Mouse (Mus musculus): ENCODE data around the gene Cdc73. TPM values are rescaled to one million over a fixed set of nuclear protein-coding genes. Genes with fewer than 3 reads are reported as not detected.
A peak's percentile ranks its signal among the peaks of the same experiment; 100 is the strongest.
"Not testable (repeated sequence)": the region's sequence is repeated elsewhere in the genome, so short reads cannot be mapped to it uniquely, and the experiment has no call there.

Gene Cdc73
- polyA plus RNA-seq, 1 experiment from 2014 or later, result 28.0 TPM

DNA sequence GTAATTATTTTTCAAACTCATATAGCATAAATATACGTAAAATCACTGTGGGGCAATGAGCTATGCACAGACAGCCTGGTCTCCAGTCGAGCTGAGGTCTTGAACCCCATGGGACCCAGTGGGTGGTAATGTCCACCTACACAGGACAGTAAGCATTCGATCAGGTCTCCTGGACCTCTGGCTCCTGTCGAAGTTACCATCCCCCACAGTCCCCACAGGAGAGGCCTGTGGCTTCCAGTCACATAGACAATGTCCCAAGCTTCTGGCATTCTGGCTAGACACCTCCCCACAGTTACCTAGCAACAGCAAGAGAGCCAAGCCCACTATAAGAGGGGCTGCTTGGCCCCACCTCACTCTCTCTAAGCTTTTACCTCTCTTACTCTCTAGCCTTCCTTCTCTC is 37.9 kb downstream of the Cdc73 start:
- H3K4me3 ChIP-seq; H3K4me1 ChIP-seq; ATAC-seq (ENCODE audit: insufficient number of reproducible peaks, insufficient read depth, low FRiP score, low TSS enrichment, low read depth); H3K27ac ChIP-seq; H3K4me2 ChIP-seq; H3K27me3 ChIP-seq; H3K9ac ChIP-seq; H3K9me3 ChIP-seq: not testable (repeated sequence)
- peaks cover 32% of the 10 kb centered on the region for H3K36me3 ChIP-seq
- WGBS, result 88% methylated on average over 4 of the region's 4 CpGs

DNA sequence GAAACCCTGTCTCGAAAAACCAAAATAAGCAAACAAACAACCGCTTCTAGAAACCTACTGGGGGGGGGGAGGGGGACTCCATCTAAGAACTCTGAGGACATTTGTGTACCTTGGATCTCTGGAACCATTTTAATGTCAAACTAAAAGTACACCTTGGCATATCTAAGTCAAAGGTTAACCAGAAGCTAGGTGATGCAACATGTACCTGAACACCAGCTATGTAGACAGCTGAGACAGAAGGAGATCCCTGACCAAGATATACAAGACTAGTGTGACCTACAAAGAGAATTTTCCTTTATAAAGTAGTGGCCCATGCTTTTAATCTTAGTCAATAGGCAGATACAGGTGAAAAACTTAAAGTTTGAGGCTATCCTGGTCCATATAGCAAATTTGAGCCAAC is 39.5 kb downstream of the Cdc73 start:
- no peak for ATAC-seq (ENCODE audit: insufficient number of reproducible peaks, insufficient read depth, low FRiP score, low TSS enrichment, low read depth)
- H3K27ac ChIP-seq, result no peak overlapping the region
- 94% methylated on average over 2 of the region's 2 CpGs for WGBS

DNA sequence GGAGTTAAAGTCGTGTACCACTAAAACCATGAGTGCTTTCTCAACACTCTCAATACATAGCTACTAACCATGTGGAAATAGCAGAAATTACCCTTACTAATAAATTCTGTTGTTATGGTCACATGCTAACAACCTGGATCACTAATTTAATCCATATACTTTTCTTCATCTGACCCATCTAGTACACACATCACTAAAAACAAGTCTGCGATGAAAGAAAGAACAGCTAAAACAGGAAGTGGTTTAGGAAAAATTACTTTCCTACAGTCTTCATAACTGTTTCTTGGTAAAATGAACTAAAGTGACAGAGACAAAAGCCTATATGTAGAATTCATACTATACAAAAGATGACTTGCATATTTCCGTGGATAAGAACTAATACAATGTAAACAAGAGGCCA is 49.0 kb downstream of the Cdc73 start:
- 90% methylated on average over 3 of the region's 3 CpGs for WGBS
- H3K4me2 ChIP-seq, result no peak overlapping the region
- no peaks in the 10 kb centered on the region for H3K27me3 ChIP-seq
- H3K27ac ChIP-seq, result no peak overlapping the region
- H3K9ac ChIP-seq, result no peak overlapping the region
- H3K4me3 ChIP-seq, result no peak overlapping the region
- no peak for ATAC-seq (ENCODE audit: insufficient number of reproducible peaks, insufficient read depth, low FRiP score, low TSS enrichment, low read depth)
- no peaks in the 10 kb centered on the region for H3K4me1 ChIP-seq
- H3K9me3 ChIP-seq, result no peaks in the 10 kb centered on the region
- H3K36me3 ChIP-seq, result peaks cover 16% of the 10 kb centered on the region

More for the DNA sequence above, 39.5 kb downstream of the Cdc73 start:
- Histone ChIP-seq H3K9me3 (no peaks in the 10 kb centered on the region), H3K4me2 (no peak overlapping the region), H3K9ac (no peak overlapping the region), H3K4me1 (no peaks in the 10 kb centered on the region), H3K4me3 (no peak overlapping the region), H3K27me3 (no peaks in the 10 kb centered on the region), H3K36me3 (peaks cover 28% of the 10 kb centered on the region)

DNA sequence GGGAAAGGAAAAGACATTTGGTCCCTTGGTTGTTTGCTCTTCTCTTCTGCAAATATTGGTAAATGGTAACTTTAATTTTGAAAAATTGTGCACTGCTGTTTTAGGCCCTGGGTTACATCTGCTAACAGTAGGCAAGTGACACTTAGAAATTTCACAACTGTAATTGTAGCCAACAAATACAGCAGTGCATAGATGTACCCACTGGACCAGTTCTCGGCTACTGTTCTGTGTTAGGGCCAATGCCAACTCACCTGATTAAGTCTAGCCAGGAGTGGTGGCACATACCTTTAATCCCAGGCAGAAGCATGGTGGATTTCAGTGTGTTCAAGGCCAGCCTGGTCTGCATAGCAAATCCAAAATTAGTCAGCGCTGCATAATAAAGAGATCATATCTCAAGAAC is 52.4 kb downstream of the Cdc73 start:
- Histone ChIP-seq H3K27me3 (no peaks in the 10 kb centered on the region), H3K4me1 (no peaks in the 10 kb centered on the region), H3K4me2 (no peak overlapping the region), H3K36me3 (peaks cover 16% of the 10 kb centered on the region), H3K9me3 (no peaks in the 10 kb centered on the region), H3K9ac (no peak overlapping the region), H3K27ac (no peak overlapping the region), H3K4me3 (no peak overlapping the region)
- WGBS, result 97% methylated on average over 2 of the region's 2 CpGs
- ATAC-seq (ENCODE audit: insufficient number of reproducible peaks, insufficient read depth, low FRiP score, low TSS enrichment, low read depth), result no peak

DNA sequence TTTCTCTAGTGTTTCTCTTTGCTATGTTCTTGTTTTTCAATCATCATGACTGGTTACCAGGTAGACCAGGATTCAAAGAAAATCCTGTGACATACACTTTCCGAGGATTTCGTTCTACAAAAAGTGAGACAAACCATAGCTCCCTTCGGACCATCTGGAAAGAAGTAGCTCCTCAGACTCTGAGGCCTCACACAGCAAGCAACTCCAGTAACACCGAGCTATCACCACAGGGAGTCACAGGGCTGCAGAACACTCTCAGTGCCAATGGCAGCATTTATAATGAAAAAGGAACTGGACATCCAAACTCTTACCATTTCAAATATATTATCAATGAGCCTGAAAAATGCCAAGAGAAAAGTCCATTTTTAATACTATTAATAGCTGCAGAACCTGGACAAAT is 56.5 kb downstream of the Cdc73 start:
- Histone ChIP-seq H3K4me1 (no peaks in the 10 kb centered on the region), H3K4me3 (no peak overlapping the region), H3K4me2 (no peak overlapping the region), H3K9me3 (no peaks in the 10 kb centered on the region), H3K36me3 (peaks cover 8% of the 10 kb centered on the region; the same call in 1 of the 2 replicates), H3K27ac (no peak overlapping the region), H3K27me3 (no peaks in the 10 kb centered on the region), H3K9ac (no peak overlapping the region)
- no peak for ATAC-seq (ENCODE audit: insufficient number of reproducible peaks, insufficient read depth, low FRiP score, low TSS enrichment, low read depth)
- WGBS, result 86% methylated on average over 4 of the region's 4 CpGs

DNA sequence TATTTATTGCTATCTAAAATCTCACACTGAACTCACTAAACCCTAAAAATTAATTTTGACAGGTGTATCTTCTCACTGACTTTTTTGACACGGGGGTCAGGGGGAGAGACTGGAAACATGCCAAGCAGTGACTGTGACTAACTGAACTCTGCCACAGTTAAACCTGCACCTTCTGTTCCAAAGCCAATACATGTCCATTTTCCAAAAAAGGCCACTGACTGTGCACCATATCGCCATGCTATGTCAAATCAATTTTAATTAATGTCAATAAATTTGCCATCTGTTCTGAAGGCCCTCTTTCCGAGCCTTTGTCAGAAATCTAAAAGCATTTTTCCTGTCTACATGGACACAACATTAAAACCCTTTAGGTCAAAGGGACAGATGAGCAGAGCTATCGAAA is 57.3 kb downstream of the Cdc73 start:
- ATAC-seq (ENCODE audit: insufficient number of reproducible peaks, insufficient read depth, low FRiP score, low TSS enrichment, low read depth), result no peak
- Histone ChIP-seq H3K36me3 (peaks cover 5% of the 10 kb centered on the region; the same call in 1 of the 2 replicates), H3K4me3 (no peak overlapping the region), H3K4me1 (peaks cover 5% of the 10 kb centered on the region), H3K9me3 (no peaks in the 10 kb centered on the region), H3K27me3 (no peaks in the 10 kb centered on the region), H3K27ac (no peak overlapping the region), H3K9ac (no peak overlapping the region), H3K4me2 (no peak overlapping the region)
- WGBS, result 59% methylated on average over 4 of the region's 4 CpGs

DNA sequence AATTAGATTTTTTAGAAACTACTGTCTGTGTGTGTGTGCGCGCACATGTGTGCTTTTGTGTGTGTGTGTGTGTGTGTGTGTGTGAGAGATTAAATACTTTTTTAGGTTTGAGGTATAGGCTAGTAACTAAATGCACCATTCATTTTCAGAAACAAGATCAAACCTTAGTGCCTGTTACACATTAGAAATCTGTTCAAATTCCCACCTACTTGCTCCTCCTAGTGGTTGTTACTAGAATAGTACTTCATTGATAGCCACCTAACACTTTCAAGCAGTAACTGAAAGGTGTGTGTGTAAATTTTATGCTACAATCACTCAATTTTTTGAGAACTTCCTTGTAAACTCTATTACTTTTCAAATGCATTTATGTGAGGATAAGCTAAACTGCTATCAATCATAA is 58.5 kb downstream of the Cdc73 start:
- Histone ChIP-seq H3K4me2 (no peak overlapping the region), H3K36me3 (no peaks in the 10 kb centered on the region), H3K27ac (no peak overlapping the region), H3K4me1 (peaks cover 5% of the 10 kb centered on the region), H3K9me3 (no peaks in the 10 kb centered on the region), H3K4me3 (no peak overlapping the region), H3K27me3 (no peaks in the 10 kb centered on the region), H3K9ac (no peak overlapping the region)
- 80% methylated on average over 2 of the region's 2 CpGs for WGBS
- peak; percentile 26; the same call in 1 of the 2 replicates for ATAC-seq (ENCODE audit: insufficient number of reproducible peaks, insufficient read depth, low FRiP score, low TSS enrichment, low read depth)

DNA sequence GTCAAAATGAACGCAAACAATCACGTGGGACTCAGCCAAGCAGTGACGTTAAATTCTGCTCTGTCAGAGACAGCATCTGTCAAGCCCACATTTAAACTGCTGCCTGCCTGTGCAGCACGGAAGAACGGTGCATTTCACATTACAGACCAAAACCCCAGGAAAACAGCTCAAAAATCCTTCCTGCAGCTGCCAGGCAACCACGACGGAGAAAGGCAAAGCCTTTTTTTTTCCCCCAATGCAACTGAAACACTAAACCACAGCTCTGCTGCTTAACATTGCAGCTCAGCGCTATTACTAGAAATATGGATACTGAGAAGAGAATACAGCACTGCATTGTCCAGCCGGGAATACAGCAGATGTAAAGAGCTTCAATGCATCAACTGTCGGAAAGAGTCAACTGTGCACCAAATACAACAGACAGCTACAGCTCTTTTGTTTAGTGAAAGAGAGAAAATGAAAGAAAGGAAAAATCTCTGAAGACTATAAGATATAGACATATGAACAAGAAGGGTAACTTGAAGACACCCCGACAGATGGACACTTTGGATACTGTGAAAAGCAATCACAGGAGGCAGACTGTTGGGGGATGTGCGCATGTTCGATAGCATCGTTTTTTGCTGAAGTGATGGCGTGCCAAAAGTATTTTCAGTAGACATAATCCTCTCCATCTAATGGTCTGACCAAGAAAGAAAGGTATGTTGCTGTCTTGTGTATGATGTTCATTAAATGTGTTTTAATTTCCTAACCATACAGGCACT is 61.9 kb downstream of the Cdc73 start, which contains the start of gene B3galt2:
TSS of gene B3galt2 (plus strand) at position 15 of the 758 bp plus-strand sequence.
- H3K9ac ChIP-seq, result peak within 1 kb of the TSS; percentile 49; the same call in 1 of the 2 replicates
- 0 out of 2 replicates have a peak, but pooled peaks have one; percentile 52 for ATAC-seq (ENCODE audit: insufficient number of reproducible peaks, insufficient read depth, low FRiP score, low TSS enrichment, low read depth)

DNA sequence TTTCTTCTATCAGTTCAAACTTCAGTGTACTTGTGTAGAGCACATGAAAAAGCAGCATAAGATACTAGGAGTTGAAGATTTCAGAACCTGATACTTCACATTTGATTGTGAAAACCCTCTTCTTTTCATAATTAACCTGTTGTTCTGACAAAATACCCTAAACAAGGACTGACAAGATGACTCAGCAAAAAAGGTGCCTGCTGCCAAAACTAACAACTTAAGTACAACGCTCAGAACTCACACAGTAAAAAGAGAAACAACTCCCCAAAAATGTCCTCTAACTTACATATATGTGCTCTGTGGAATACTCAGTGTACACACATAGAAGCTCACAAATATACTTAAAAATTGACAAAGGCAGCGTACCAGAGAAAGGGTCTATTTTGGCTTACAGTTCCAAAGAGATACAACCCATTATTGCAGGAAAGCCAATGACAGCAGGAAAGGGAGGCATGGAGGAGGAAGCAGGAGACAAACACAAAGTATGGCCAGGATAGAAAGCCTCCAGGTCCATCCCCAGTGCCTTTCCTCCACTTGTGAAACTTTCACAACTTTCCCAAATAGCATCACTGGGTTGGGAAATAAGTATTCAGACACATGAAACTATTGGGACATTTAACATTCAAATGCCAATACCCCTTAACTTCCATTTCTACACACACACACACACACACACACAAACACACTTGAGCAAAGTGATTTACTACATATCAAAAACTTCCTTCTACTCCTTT is 69.7 kb downstream of the Cdc73 start:
- Histone ChIP-seq H3K4me1 (no peaks in the 10 kb centered on the region), H3K4me2 (no peak overlapping the region), H3K36me3 (no peaks in the 10 kb centered on the region), H3K4me3 (no peak overlapping the region), H3K27me3 (no peaks in the 10 kb centered on the region), H3K27ac (no peak overlapping the region), H3K9me3 (no peaks in the 10 kb centered on the region), H3K9ac (no peak overlapping the region)
- no peak for ATAC-seq (ENCODE audit: insufficient number of reproducible peaks, insufficient read depth, low FRiP score, low TSS enrichment, low read depth)
- WGBS, result 83% methylated on average over 2 of the region's 2 CpGs

More for the DNA sequence above, 61.9 kb downstream of the Cdc73 start, which contains the start of gene B3galt2:
- H3K36me3 ChIP-seq, result no peaks in the 10 kb centered on the region
- 33% methylated on average over 15 of the region's 15 CpGs for WGBS
- no peaks in the 10 kb centered on the region for H3K9me3 ChIP-seq
- H3K4me1 ChIP-seq, result peaks cover 5% of the 10 kb centered on the region
- peak within 1 kb of the TSS; percentile 78 for H3K27ac ChIP-seq
- H3K27me3 ChIP-seq, result no peaks in the 10 kb centered on the region
- H3K4me2 ChIP-seq, result peak within 1 kb of the TSS; percentile 56
- peak within 1 kb of the TSS; percentile 31 for H3K4me3 ChIP-seq

DNA sequence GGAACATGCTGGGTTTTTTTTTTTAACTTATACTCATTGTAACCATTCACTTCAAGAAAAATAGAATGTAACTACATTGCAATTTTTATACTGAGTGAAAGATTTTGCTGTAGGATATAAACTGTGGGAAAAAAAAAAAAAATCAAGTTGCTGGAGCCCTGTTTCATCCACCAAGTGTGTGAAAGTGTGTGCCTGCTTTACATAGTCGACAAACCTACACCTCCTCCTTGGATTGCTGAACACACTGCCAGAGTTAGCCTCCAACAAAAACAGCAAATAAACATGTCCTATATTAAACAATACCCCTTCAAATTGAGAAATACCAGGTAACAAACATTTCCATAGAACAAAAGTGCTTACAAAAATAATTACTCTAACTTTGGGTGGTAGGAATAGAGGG is 70.3 kb downstream of the Cdc73 start:
- Histone ChIP-seq H3K4me2 (no peak overlapping the region), H3K27me3 (no peaks in the 10 kb centered on the region), H3K36me3 (no peaks in the 10 kb centered on the region), H3K27ac (no peak overlapping the region), H3K9ac (no peak overlapping the region), H3K9me3 (no peaks in the 10 kb centered on the region), H3K4me1 (no peaks in the 10 kb centered on the region), H3K4me3 (no peak overlapping the region)
- WGBS, result 78% methylated on average over 1 of the region's 1 CpGs
- ATAC-seq (ENCODE audit: insufficient number of reproducible peaks, insufficient read depth, low FRiP score, low TSS enrichment, low read depth), result no peak

DNA sequence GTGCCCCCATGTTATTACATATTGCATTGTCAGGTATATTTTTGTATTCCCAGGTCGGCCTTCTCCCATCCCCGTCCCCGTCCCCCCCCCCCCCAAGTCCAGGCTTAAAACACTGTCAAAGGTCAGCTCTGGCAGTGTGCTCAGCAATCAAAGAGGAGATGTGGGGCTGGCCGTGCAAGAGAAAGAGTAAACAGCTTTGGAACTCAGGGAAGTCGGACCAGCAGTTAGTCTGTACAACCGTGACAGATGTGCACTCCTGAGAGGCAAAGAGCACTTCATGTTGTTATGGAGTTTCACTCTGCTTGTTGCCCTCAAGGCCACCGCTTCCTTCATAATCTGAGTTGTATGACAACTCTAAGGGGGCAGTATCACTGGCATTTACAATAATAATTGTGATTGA is 71.4 kb downstream of the Cdc73 start:
- Histone ChIP-seq H3K4me3 (no peak overlapping the region), H3K4me2 (no peak overlapping the region), H3K36me3 (peaks cover 4% of the 10 kb centered on the region), H3K27me3 (no peaks in the 10 kb centered on the region), H3K27ac (no peak overlapping the region), H3K9ac (no peak overlapping the region), H3K9me3 (no peaks in the 10 kb centered on the region), H3K4me1 (no peaks in the 10 kb centered on the region)
- WGBS, result 59% methylated on average over 7 of the region's 7 CpGs
- ATAC-seq (ENCODE audit: insufficient number of reproducible peaks, insufficient read depth, low FRiP score, low TSS enrichment, low read depth), result no peak

DNA sequence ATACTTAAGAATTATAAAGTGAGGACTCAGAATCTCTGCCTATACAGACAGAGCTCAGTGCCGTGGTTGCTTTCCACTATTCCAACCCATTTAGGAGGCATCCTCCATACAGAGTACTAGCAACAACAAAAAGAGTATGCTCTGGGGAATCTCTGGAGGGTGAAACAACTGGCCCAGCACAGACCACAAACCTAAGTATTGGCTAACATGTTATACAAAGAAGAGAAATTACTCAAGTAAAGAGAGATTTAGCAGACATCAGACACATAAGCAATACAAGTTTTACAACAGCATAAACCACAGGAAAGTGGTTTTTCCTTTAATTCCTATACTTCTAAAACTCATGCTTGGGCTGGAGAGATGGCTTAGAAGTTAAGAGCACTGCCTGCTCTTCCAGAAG is 80.1 kb downstream of the Cdc73 start:
- Histone ChIP-seq H3K4me3 (no peak overlapping the region), H3K27ac (no peak overlapping the region), H3K9ac (no peak overlapping the region), H3K4me2 (no peak overlapping the region), H3K9me3 (no peaks in the 10 kb centered on the region), H3K4me1 (no peaks in the 10 kb centered on the region), H3K27me3 (no peaks in the 10 kb centered on the region), H3K36me3 (peaks cover 21% of the 10 kb centered on the region)
- 87% methylated on average over 1 of the region's 1 CpGs for WGBS
- ATAC-seq (ENCODE audit: insufficient number of reproducible peaks, insufficient read depth, low FRiP score, low TSS enrichment, low read depth), result no peak

Measured in embryonic facial prominence, embryonic 13.5 days (tissue).